Mouse (Mus musculus) lung, postnatal 0 days (tissue): ENCODE measurements around the gene Cnbd2. TPM values are rescaled to one million over a fixed set of nuclear protein-coding genes. Genes with fewer than 3 reads are reported as not detected.

ENCODE experiments used
- ATAC-seq: fragments of 200-750 bp; cut with Nextera tagmentation; 2 replicates; pipeline ENCODE4 v1.8.0; 2017; ENCODE audit warnings: moderate library complexity
- DNase-seq: peaks from one replicate; pipeline ENCODE4 v3.0.0-alpha.2; 2016; ENCODE audit warnings: low spot score
- H3K27ac ChIP-seq: fragments of 300-500 bp; sonication (generic); 2 replicates; pipeline ENCODE4 v1.5.1; 2014; ENCODE audit warnings: antibody characterized with exemption, mild to moderate bottlenecking, low read length, mixed read lengths
- H3K27me3 ChIP-seq: fragments of 300-500 bp; sonication (generic); replicated peaks from 2 replicates; pipeline ENCODE4 v1.6.1; 2014; ENCODE audit warnings: low read length, mixed read lengths; ENCODE audit not compliant: insufficient read depth
- H3K36me3 ChIP-seq: fragments of 300-500 bp; sonication (generic); 2 replicates; pipeline ENCODE4 v1.6.1; 2014; ENCODE audit warnings: low read length, mixed read lengths; ENCODE audit not compliant: insufficient read depth
- H3K4me1 ChIP-seq: fragments of 300-500 bp; sonication (generic); 2 replicates; pipeline ENCODE4 v1.6.1; 2014; ENCODE audit warnings: antibody characterized with exemption, low read depth, low read length, mixed read lengths; ENCODE audit not compliant: insufficient read depth
- H3K4me2 ChIP-seq: fragments of 300-500 bp; sonication (generic); replicated peaks from 2 replicates; pipeline ENCODE4 v1.6.1; 2014; ENCODE audit warnings: low read depth, mild to moderate bottlenecking, low read length, moderate library complexity, mixed read lengths
- H3K4me3 ChIP-seq: fragments of 300-500 bp; sonication (generic); 2 replicates; pipeline ENCODE4 v1.5.1; 2014; ENCODE audit warnings: low read depth, low read length
- H3K9ac ChIP-seq: fragments of 300-500 bp; sonication (generic); replicated peaks from 2 replicates; pipeline ENCODE4 v1.6.1; 2014; ENCODE audit warnings: low read depth, mild to moderate bottlenecking
- H3K9me3 ChIP-seq: fragments of 300-500 bp; sonication (generic); 2 replicates; pipeline ENCODE4 v1.6.1; 2016; ENCODE audit warnings: low read length, mixed read lengths
- CTCF ChIP-seq: IDR thresholded peaks from 2 replicates; pipeline ENCODE4 v1.5.1; 2016; ENCODE audit warnings: antibody characterized with exemption, mild to moderate bottlenecking
- EP300 ChIP-seq: IDR thresholded peaks from 2 replicates; pipeline ENCODE4 v1.6.1; 2016; ENCODE audit warnings: antibody characterized with exemption, mild to moderate bottlenecking, control low read depth
- WGBS: fragments of 180-500 bp; shearing (Covaris S2); extraction: QIAGEN DNeasy Blood & Tissue Kit; methylation state at CpG from one replicate; pipeline ENCODE4 v1.1.7; 2014; 5-methylcytosine and 5-hydroxymethylcytosine counted together
- polyA plus RNA-seq: library from polyadenylated mRNA; unstranded; fragments of >200 nt; fragmentation: Nextera tagmentation; extraction: Ambion mirVana; gene quantifications from 2 replicates; pipeline ENCODE4 v1.2.1, GENCODE M21; 2015

Gene Cnbd2
- polyA plus RNA-seq, 1 experiment from 2014 or later = 6.8 TPM

GRCm38 (mm10) chr2:156285161-156285560 lies 26.9 kb upstream of the Cnbd2 start:
- Histone ChIP-seq H3K9ac (no peak overlapping the region), H3K4me1 (no peaks in the 10 kb centered on the region), H3K27me3 (no peaks in the 10 kb centered on the region), H3K9me3 (no peaks in the 10 kb centered on the region), H3K4me2 (no peak overlapping the region), H3K36me3 (peaks cover 17% of the 10 kb centered on the region; the same call in 1 of the 2 replicates), H3K27ac (no peak overlapping the region), H3K4me3 (no peak overlapping the region)
- 79% methylated on average over 2 of the region's 2 CpGs for WGBS
- no peak for DNase-seq
- ATAC-seq = no peak
- TF ChIP-seq CTCF = no peak
- no peak for TF ChIP-seq EP300

- H3K36me3 ChIP-seq = peaks cover 17% of the 10 kb centered on the region; the same call in 1 of the 2 replicates
- no peak for TF ChIP-seq EP300
- 0 out of 2 replicates have a peak, but pooled peaks have one; percentile 8 for TF ChIP-seq CTCF
- H3K9ac ChIP-seq = no peak overlapping the region
These were observed 25.4 kb upstream of the Cnbd2 start for GRCm38 (mm10) chr2:156286733-156287132.

DNA sequence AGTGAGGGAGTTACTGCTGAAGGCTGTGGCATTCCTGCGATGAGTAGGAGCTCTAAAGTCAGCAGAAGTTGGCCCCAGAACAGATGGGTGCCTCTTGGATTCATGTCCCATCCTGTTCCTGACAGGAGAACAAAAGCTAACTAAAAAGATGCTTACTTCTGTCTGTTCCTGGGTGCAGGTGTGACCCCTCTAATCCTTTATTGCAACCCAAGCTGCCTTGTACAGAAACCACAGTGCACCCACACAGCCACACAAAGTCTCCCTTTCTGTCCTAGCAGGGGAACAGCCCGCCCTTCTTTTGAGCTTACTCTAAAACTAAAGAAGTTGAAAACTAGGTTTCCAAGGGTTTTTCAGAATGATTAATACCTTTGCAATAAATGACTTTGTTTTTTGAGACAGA lies 23.9 kb upstream of the Cnbd2 start:
- Histone ChIP-seq H3K36me3 (peaks cover 13% of the 10 kb centered on the region; the same call in 1 of the 2 replicates), H3K27me3 (no peaks in the 10 kb centered on the region), H3K4me3 (no peak overlapping the region), H3K9me3 (no peaks in the 10 kb centered on the region), H3K4me1 (no peaks in the 10 kb centered on the region), H3K4me2 (no peak overlapping the region), H3K9ac (no peak overlapping the region), H3K27ac (no peak overlapping the region)
- DNase-seq = no peak
- WGBS = 89% methylated on average over 2 of the region's 2 CpGs
- no peak for ATAC-seq
- TF ChIP-seq CTCF (no peak), EP300 (no peak)

More at GRCm38 (mm10) chr2:156286733-156287132, 25.4 kb upstream of the Cnbd2 start:
- no peaks in the 10 kb centered on the region for H3K4me1 ChIP-seq
- H3K4me3 ChIP-seq = no peak overlapping the region
- no peaks in the 10 kb centered on the region for H3K27me3 ChIP-seq
- DNase-seq (no peak), ATAC-seq (no peak)
- H3K9me3 ChIP-seq = no peaks in the 10 kb centered on the region
- no peak overlapping the region for H3K4me2 ChIP-seq
- H3K27ac ChIP-seq = no peak overlapping the region
- 92% methylated on average over 4 of the region's 4 CpGs for WGBS

- TF ChIP-seq CTCF (no peak), EP300 (no peak)
- Histone ChIP-seq H3K9me3 (no peaks in the 10 kb centered on the region), H3K36me3 (peaks cover 13% of the 10 kb centered on the region; the same call in 1 of the 2 replicates), H3K9ac (no peak overlapping the region), H3K4me2 (no peak overlapping the region), H3K27ac (no peak overlapping the region), H3K27me3 (no peaks in the 10 kb centered on the region), H3K4me3 (no peak overlapping the region), H3K4me1 (no peaks in the 10 kb centered on the region)
- no peak for DNase-seq
- 90% methylated on average over 2 of the region's 2 CpGs for WGBS
- no peak for ATAC-seq
These were observed 22.4 kb upstream of the Cnbd2 start for GRCm38 (mm10) chr2:156289552-156290160.

DNA sequence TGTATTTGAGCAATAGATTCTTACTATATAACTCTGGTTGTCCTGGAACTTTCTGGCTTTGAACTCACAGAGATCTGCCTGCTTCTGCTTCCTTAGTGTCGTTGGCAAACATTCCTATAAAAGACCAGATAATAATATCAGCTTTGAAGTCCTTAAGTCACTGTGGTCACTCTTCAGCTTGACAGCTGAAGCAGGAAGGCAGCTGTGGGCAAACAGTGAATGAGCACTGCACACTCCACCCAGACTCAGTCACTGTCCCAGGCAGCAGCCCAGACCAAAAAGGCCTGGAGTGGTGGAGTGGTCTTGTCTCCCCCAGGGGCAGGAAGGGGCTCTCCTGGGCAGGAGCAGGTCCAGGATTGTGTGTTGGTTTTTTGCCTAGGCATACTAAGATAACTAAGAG lies 20.1 kb upstream of the Cnbd2 start:
- no peak overlapping the region for H3K4me3 ChIP-seq
- H3K9ac ChIP-seq = no peak overlapping the region
- no peak for ATAC-seq
- H3K4me1 ChIP-seq = no peaks in the 10 kb centered on the region
- WGBS = 88% methylated on average over 1 of the region's 1 CpGs
- H3K9me3 ChIP-seq = no peaks in the 10 kb centered on the region
- TF ChIP-seq EP300 = no peak
- no peak for TF ChIP-seq CTCF
- no peak for DNase-seq
- H3K27me3 ChIP-seq = no peaks in the 10 kb centered on the region
- H3K4me2 ChIP-seq = no peak overlapping the region
- peaks cover 17% of the 10 kb centered on the region; the same call in 1 of the 2 replicates for H3K36me3 ChIP-seq
- no peak overlapping the region for H3K27ac ChIP-seq

DNA sequence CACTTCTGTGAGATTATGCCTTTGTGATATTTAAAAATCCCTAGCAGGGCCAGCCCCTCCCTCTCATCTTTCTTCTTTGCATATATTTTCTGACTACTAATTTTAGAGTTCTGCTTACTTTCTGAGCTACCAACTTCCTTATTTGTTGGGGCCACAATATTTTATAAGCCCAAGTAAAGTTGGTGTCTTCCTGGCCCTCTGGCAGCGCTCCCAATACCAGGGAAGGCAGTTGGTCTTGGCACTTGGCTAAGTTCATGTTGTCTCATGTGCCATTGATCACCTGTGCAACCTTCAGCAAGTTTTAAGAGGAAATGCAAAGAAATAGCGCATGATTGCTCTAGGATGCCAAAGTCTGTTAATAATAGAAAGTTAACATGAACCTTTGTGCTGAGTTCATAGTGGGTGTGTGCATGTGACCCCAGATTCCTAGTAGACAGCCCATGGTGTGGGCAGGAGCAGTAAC lies 16.5 kb upstream of the Cnbd2 start:
- H3K27me3 ChIP-seq = no peaks in the 10 kb centered on the region
- H3K36me3 ChIP-seq = peaks cover 11% of the 10 kb centered on the region; the same call in 1 of the 2 replicates
- no peaks in the 10 kb centered on the region for H3K9me3 ChIP-seq
- H3K4me2 ChIP-seq = no peak overlapping the region
- H3K4me3 ChIP-seq = no peak overlapping the region
- peak overlapping the region; percentile 72 for H3K27ac ChIP-seq
- no peak for ATAC-seq
- WGBS = 89% methylated on average over 2 of the region's 2 CpGs
- H3K4me1 ChIP-seq = no peaks in the 10 kb centered on the region
- TF ChIP-seq CTCF (no peak), EP300 (no peak)
- no peak for DNase-seq
- H3K9ac ChIP-seq = no peak overlapping the region
